Mouse (Mus musculus): ENCODE measurements around the gene Acads. TPM values are rescaled to one million over a fixed set of nuclear protein-coding genes. Genes with fewer than 3 reads are reported as not detected.
A peak's percentile ranks its signal among the peaks of the same experiment; 100 is the strongest.

Acads gene
- polyA plus RNA-seq, 1 experiment, result 82.1 TPM

GRCm38 (mm10) chr5:115156401-115156800 is 37.3 kb upstream of the Acads start:
- TF ChIP-seq TCF3 (IDR thresholded peaks at IDR 0.05; ENCODE audit: insufficient read length, low read depth), result no peak
- TF ChIP-seq E2F4 (IDR thresholded peaks at IDR 0.05; ENCODE audit: insufficient read depth), result no peak
- TF ChIP-seq MAX (IDR thresholded peaks at IDR 0.05; ENCODE audit: low read depth), result no peak
- TF ChIP-seq TCF12 (IDR thresholded peaks at IDR 0.05; ENCODE audit: insufficient read depth, poor library complexity, severe bottlenecking), result no peak
- no peak for TF ChIP-seq MYOG (IDR thresholded peaks at IDR 0.05; ENCODE audit: control insufficient read depth in 1 of 3, insufficient read depth in 1 of 3, insufficient read length in 2 of 3, low read depth in 2 of 3)
- TF ChIP-seq REST (IDR thresholded peaks at IDR 0.05; ENCODE audit: insufficient read depth, insufficient read length), result no peak
- no peak for TF ChIP-seq POLR2AphosphoS2 (IDR thresholded peaks at IDR 0.05; ENCODE audit: insufficient read length, low read depth)
- TF ChIP-seq POLR2A (IDR thresholded peaks at IDR 0.05; ENCODE audit: insufficient read length, low read depth), result no peak
- no peak for TF ChIP-seq MYOD1 (IDR thresholded peaks at IDR 0.05; ENCODE audit: control insufficient read depth in 1 of 3, insufficient read length in 2 of 3, low read depth in 2 of 3)
- no peak for TF ChIP-seq SRF (IDR thresholded peaks at IDR 0.05; ENCODE audit: control insufficient read depth, insufficient read length, low read depth)
- TF ChIP-seq CEBPB (IDR thresholded peaks at IDR 0.05; ENCODE audit: insufficient read depth, poor library complexity, severe bottlenecking), result no peak
- TF ChIP-seq USF1 (IDR thresholded peaks at IDR 0.05; ENCODE audit: low read depth), result no peak
- peak overlapping the region; percentile 92 for H3K4me2 ChIP-seq (ENCODE audit: low read depth)
- no peaks in the 10 kb centered on the region for H3K27me3 ChIP-seq (ENCODE audit: control insufficient read depth, insufficient read depth, insufficient read length)
- H3ac ChIP-seq (ENCODE audit: control insufficient read depth, insufficient read length), result no peak overlapping the region
- no peaks in the 10 kb centered on the region for H3K36me3 ChIP-seq (ENCODE audit: control insufficient read depth, insufficient read depth)
- H3K4me3 ChIP-seq, result peak overlapping the region; percentile 83
- H3K79me2 ChIP-seq (ENCODE audit: control insufficient read depth, insufficient read depth), result peaks cover 58% of the 10 kb centered on the region

DNA sequence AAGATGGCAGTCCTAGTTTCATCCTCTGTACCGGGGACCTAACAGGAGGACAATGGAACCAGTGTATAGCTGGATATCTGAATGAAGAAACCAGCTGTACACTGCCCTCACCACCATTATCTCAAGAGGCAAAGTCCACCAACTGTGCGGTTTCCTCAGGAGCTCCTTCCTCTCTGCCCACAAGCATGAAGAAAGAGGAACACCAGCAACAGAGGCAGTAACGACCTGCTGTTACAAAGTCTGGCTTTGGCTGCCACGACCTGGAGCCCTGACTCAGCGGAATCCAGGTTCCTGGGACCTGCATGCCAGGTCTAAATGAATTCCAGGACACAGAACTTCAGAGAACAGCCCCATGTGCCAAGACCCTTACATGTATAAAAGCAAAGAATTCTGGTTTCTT is 36.7 kb upstream of the Acads start:
- peaks cover 1% of the 10 kb centered on the region for H3K36me3 ChIP-seq (ENCODE audit: control insufficient read depth, insufficient read depth)
- peak overlapping the region; percentile 92 for H3K4me2 ChIP-seq (ENCODE audit: low read depth)
- peaks cover 58% of the 10 kb centered on the region for H3K79me2 ChIP-seq (ENCODE audit: control insufficient read depth, insufficient read depth)
- TF ChIP-seq TCF12 (IDR thresholded peaks at IDR 0.05; ENCODE audit: insufficient read depth, poor library complexity, severe bottlenecking) (no peak), E2F4 (IDR thresholded peaks at IDR 0.05; ENCODE audit: insufficient read depth) (no peak), TCF3 (IDR thresholded peaks at IDR 0.05; ENCODE audit: insufficient read length, low read depth) (no peak), POLR2A (IDR thresholded peaks at IDR 0.05; ENCODE audit: insufficient read length, low read depth) (no peak)
- H3ac ChIP-seq (ENCODE audit: control insufficient read depth, insufficient read length), result no peak overlapping the region
- peak overlapping the region; percentile 83 for H3K4me3 ChIP-seq
- no peaks in the 10 kb centered on the region for H3K27me3 ChIP-seq (ENCODE audit: control insufficient read depth, insufficient read depth, insufficient read length)

- Histone ChIP-seq H3K27me3 (ENCODE audit: control insufficient read depth, insufficient read depth, insufficient read length) (no peaks in the 10 kb centered on the region), H3K4me2 (ENCODE audit: low read depth) (peak overlapping the region; percentile 92), H3K4me3 (peak overlapping the region; percentile 83), H3K36me3 (ENCODE audit: control insufficient read depth, insufficient read depth) (peaks cover 7% of the 10 kb centered on the region), H3ac (ENCODE audit: control insufficient read depth, insufficient read length) (no peak overlapping the region), H3K79me2 (ENCODE audit: control insufficient read depth, insufficient read depth) (peaks cover 58% of the 10 kb centered on the region)
- peak; percentile 47 for TF ChIP-seq POLR2AphosphoS2 (IDR thresholded peaks at IDR 0.05; ENCODE audit: insufficient read length, low read depth)
- peak; percentile 3 for TF ChIP-seq TCF12 (IDR thresholded peaks at IDR 0.05; ENCODE audit: insufficient read depth, poor library complexity, severe bottlenecking)
- TF ChIP-seq REST (IDR thresholded peaks at IDR 0.05; ENCODE audit: insufficient read depth, insufficient read length), result no peak
- peak in 2 of 3 experiments; percentile 84 to 91 for TF ChIP-seq MYOD1 (IDR thresholded peaks at IDR 0.05; ENCODE audit: control insufficient read depth in 1 of 3, insufficient read length in 2 of 3, low read depth in 2 of 3)
- peak; percentile 65 for TF ChIP-seq POLR2A (IDR thresholded peaks at IDR 0.05; ENCODE audit: insufficient read length, low read depth)
- TF ChIP-seq SRF (IDR thresholded peaks at IDR 0.05; ENCODE audit: control insufficient read depth, insufficient read length, low read depth), result peak; percentile 88
- no peak for TF ChIP-seq E2F4 (IDR thresholded peaks at IDR 0.05; ENCODE audit: insufficient read depth)
- peak; percentile 79 to 95 (median 91) for TF ChIP-seq MYOG (IDR thresholded peaks at IDR 0.05; ENCODE audit: control insufficient read depth in 1 of 3, insufficient read depth in 1 of 3, insufficient read length in 2 of 3, low read depth in 2 of 3)
- TF ChIP-seq CEBPB (IDR thresholded peaks at IDR 0.05; ENCODE audit: insufficient read depth, poor library complexity, severe bottlenecking), result no peak
- TF ChIP-seq USF1 (IDR thresholded peaks at IDR 0.05; ENCODE audit: low read depth), result peak; percentile 32
- no peak for TF ChIP-seq MAX (IDR thresholded peaks at IDR 0.05; ENCODE audit: low read depth)
- no peak for TF ChIP-seq TCF3 (IDR thresholded peaks at IDR 0.05; ENCODE audit: insufficient read length, low read depth)
Measured at GRCm38 (mm10) chr5:115155156-115155631, 36.0 kb upstream of the Acads start.

GRCm38 (mm10) chr5:115152132-115152956 is 33.2 kb upstream of the Acads start:
- no peak for TF ChIP-seq USF1 (IDR thresholded peaks at IDR 0.05; ENCODE audit: low read depth)
- no peak for TF ChIP-seq TCF3 (IDR thresholded peaks at IDR 0.05; ENCODE audit: insufficient read length, low read depth)
- TF ChIP-seq CEBPB (IDR thresholded peaks at IDR 0.05; ENCODE audit: insufficient read depth, poor library complexity, severe bottlenecking), result no peak
- no peak for TF ChIP-seq POLR2AphosphoS2 (IDR thresholded peaks at IDR 0.05; ENCODE audit: insufficient read length, low read depth)
- no peak for TF ChIP-seq E2F4 (IDR thresholded peaks at IDR 0.05; ENCODE audit: insufficient read depth)
- Histone ChIP-seq H3K4me2 (ENCODE audit: low read depth) (no peak overlapping the region), H3K4me3 (no peak overlapping the region), H3K79me2 (ENCODE audit: control insufficient read depth, insufficient read depth) (peaks cover 55% of the 10 kb centered on the region), H3K27me3 (ENCODE audit: control insufficient read depth, insufficient read depth, insufficient read length) (no peaks in the 10 kb centered on the region), H3K36me3 (ENCODE audit: control insufficient read depth, insufficient read depth) (peaks cover 30% of the 10 kb centered on the region), H3ac (ENCODE audit: control insufficient read depth, insufficient read length) (no peak overlapping the region)

- no peak overlapping the region for H3K4me2 ChIP-seq (ENCODE audit: low read depth)
- no peak overlapping the region for H3K4me3 ChIP-seq
- H3K27me3 ChIP-seq (ENCODE audit: control insufficient read depth, insufficient read depth, insufficient read length), result no peaks in the 10 kb centered on the region
- no peak overlapping the region for H3ac ChIP-seq (ENCODE audit: control insufficient read depth, insufficient read length)
- TF ChIP-seq E2F4 (IDR thresholded peaks at IDR 0.05; ENCODE audit: insufficient read depth), result no peak
- no peak for TF ChIP-seq USF1 (IDR thresholded peaks at IDR 0.05; ENCODE audit: low read depth)
- TF ChIP-seq CEBPB (IDR thresholded peaks at IDR 0.05; ENCODE audit: insufficient read depth, poor library complexity, severe bottlenecking), result no peak
- TF ChIP-seq TCF3 (IDR thresholded peaks at IDR 0.05; ENCODE audit: insufficient read length, low read depth), result no peak
- no peak for TF ChIP-seq POLR2A (IDR thresholded peaks at IDR 0.05; ENCODE audit: insufficient read length, low read depth)
- no peak for TF ChIP-seq TCF12 (IDR thresholded peaks at IDR 0.05; ENCODE audit: insufficient read depth, poor library complexity, severe bottlenecking)
- no peak for TF ChIP-seq MYOD1 (IDR thresholded peaks at IDR 0.05; ENCODE audit: control insufficient read depth in 1 of 3, insufficient read length in 2 of 3, low read depth in 2 of 3)
- H3K79me2 ChIP-seq (ENCODE audit: control insufficient read depth, insufficient read depth), result peaks cover 46% of the 10 kb centered on the region
- H3K36me3 ChIP-seq (ENCODE audit: control insufficient read depth, insufficient read depth), result peaks cover 35% of the 10 kb centered on the region
Measured at GRCm38 (mm10) chr5:115151457-115151856, 32.3 kb upstream of the Acads start.
